Mouse (Mus musculus) liver, embryonic 14.5 days (tissue): ENCODE data around the gene Tenm2.

Experiments
- CTCF ChIP-seq: IDR thresholded peaks from 2 replicates; pipeline ENCODE4 v1.5.1; 2016; ENCODE audit warnings: antibody characterized with exemption, low read depth, control low read depth
- EP300 ChIP-seq: IDR thresholded peaks from 2 replicates; pipeline ENCODE4 v1.6.1; 2016; ENCODE audit warnings: antibody characterized with exemption, low read depth

DNA sequence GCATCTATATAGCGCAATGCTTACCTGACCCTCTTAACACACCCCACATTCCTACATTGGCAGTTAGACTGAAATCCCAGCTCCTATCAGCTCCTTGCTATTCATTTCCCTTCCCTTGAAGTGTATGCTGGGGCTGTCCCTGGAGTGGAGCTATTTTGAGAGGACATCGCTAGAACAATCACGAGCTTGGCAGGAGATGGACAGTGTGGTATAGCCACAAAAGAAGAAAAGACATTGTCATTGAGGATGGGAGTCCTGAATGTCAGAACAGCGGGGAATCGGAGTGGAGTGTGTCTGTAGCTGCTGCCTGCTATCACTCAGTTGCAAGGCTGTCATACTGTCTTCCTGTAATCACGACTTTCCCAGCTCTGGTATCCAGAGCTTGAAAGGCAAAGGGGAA, 1031.4 kb downstream of the Tenm2 start:
- TF ChIP-seq CTCF (no peak), EP300 (no peak)
